Mouse (Mus musculus): ENCODE measurements around the gene Txnrd3. TPM values are rescaled to one million over a fixed set of nuclear protein-coding genes. Genes with fewer than 3 reads are reported as not detected.
A peak's percentile ranks its signal among the peaks of the same experiment; 100 is the strongest.

Txnrd3 gene
- polyA plus RNA-seq, 1 experiment = 199 TPM

DNA sequence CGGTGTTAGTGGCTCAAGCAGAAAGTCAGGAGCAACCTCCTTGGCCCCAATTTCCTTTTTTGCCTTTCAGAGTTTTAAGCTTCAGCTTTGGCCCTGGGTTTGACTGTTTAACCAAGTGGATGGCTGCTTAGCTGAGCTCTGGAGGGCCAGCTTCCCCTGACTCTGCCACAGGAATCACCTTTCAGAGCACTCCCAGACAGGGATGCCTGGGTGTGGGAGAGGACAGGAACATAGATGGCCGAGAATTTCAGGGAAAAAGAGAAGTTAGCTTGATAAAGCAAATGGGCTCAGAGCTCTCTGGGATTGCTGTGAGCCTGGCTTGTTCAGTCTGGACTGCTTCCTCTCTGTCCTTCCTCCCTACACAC lies 29.7 kb upstream of the Txnrd3 start:
- TF ChIP-seq CTCF (IDR thresholded peaks at IDR 0.05; ENCODE audit: control insufficient read depth, insufficient read depth, insufficient replicate concordance, low read depth, low read length) (no peak), POLR2A (IDR thresholded peaks at IDR 0.05; ENCODE audit: control insufficient read depth, low read depth, low read length) (no peak)
- Histone ChIP-seq H3K27ac (ENCODE audit: control insufficient read depth, insufficient read depth, low read depth, low read length) (no peak overlapping the region), H3K27me3 (ENCODE audit: control insufficient read depth, insufficient read depth, low read length) (no peaks in the 10 kb centered on the region), H3K36me3 (ENCODE audit: control insufficient read depth, insufficient read depth, low read length) (no peaks in the 10 kb centered on the region), H3K4me1 (ENCODE audit: control insufficient read depth, insufficient read depth, low read length) (no peaks in the 10 kb centered on the region), H3K4me3 (ENCODE audit: control insufficient read depth, low read depth, low read length) (no peak overlapping the region)

DNA sequence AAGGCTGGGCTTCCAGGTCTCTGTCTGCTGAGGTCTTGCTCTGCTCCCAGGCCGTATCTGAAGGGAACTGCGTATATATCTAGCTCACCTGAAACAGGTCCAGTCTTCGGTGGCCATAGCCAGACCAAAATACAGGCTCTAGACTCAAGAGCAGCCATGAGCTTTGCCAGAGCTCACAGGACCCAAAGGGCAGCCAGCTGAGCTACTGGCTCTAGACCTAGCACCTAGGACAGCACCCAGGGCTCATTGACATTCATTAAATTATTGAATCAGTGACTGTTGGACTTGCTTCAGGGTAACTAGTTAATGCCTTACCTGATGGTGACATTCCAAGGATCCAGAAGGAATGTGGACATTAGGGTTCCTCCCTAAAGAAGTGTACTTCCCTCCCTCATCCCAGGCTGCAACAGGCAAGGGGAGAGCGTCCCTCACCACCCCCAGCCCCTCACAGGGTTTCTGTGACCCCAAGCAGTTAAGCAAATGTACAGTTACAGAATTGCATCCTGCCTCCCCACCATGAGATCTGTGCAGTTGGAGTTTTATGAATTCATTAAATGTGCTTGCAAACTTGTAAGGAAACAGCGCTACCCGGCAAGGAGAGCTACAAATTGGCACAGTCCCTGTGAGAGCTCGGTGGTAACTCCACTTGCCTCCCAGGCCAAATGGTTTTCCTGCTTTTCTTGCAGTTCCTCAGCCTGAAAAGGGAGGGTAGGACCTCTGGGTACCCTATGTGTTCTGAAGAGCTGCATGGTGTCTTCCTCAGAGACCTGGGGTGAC lies 29.0 kb upstream of the Txnrd3 start:
- Histone ChIP-seq H3K27ac (ENCODE audit: control insufficient read depth, insufficient read depth, low read depth, low read length) (no peak overlapping the region), H3K4me1 (ENCODE audit: control insufficient read depth, insufficient read depth, low read length) (no peaks in the 10 kb centered on the region), H3K4me3 (ENCODE audit: control insufficient read depth, low read depth, low read length) (no peak overlapping the region), H3K36me3 (ENCODE audit: control insufficient read depth, insufficient read depth, low read length) (no peaks in the 10 kb centered on the region), H3K27me3 (ENCODE audit: control insufficient read depth, insufficient read depth, low read length) (no peaks in the 10 kb centered on the region)
- no peak for TF ChIP-seq CTCF (IDR thresholded peaks at IDR 0.05; ENCODE audit: control insufficient read depth, insufficient read depth, insufficient replicate concordance, low read depth, low read length)
- TF ChIP-seq POLR2A (IDR thresholded peaks at IDR 0.05; ENCODE audit: control insufficient read depth, low read depth, low read length) = no peak

DNA sequence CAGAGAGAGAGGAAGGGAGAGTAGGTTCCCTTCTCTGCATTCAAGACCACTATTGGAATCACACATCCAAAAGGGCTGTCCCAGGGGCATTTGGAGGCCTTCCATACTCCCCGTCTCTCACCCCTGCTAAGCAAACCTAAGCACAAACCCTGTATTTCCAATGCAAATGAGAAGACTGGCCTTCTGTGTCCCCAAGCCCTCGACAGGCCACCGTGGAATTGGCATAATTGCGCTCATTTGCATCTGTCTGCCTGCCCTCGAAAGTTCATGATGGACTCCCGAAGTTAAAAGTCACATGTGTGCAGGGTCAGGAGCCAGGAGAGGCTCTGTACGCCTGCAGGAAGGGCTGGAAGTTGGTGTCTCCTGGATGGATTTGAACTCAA lies 28.4 kb upstream of the Txnrd3 start:
- Histone ChIP-seq H3K36me3 (ENCODE audit: control insufficient read depth, insufficient read depth, low read length) (no peaks in the 10 kb centered on the region), H3K27ac (ENCODE audit: control insufficient read depth, insufficient read depth, low read depth, low read length) (no peak overlapping the region), H3K4me1 (ENCODE audit: control insufficient read depth, insufficient read depth, low read length) (no peaks in the 10 kb centered on the region), H3K4me3 (ENCODE audit: control insufficient read depth, low read depth, low read length) (no peak overlapping the region), H3K27me3 (ENCODE audit: control insufficient read depth, insufficient read depth, low read length) (no peaks in the 10 kb centered on the region)
- TF ChIP-seq CTCF (IDR thresholded peaks at IDR 0.05; ENCODE audit: control insufficient read depth, insufficient read depth, insufficient replicate concordance, low read depth, low read length) (no peak), POLR2A (IDR thresholded peaks at IDR 0.05; ENCODE audit: control insufficient read depth, low read depth, low read length) (no peak)

DNA sequence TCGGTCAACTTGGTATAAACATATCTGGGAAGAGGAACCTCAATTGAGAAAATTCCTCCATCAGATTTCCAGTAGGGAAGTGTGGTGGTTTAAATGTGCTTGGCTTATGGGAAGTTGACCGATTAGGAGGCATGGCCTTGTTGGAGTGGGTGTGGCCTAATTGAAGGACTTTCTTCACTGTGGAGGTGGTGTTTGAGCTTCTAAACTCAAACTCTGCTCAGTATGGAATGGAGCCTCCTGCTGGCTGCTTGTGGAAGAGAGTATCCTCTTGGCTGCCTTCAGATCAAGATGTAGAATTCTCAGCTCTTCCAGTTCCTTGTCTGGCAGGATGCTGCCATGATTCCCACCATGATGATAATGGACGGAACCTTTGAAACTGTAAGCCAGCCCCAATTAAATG lies 21.1 kb upstream of the Txnrd3 start:
- H3K36me3 ChIP-seq (ENCODE audit: control insufficient read depth, insufficient read depth, low read length) = no peaks in the 10 kb centered on the region
- no peak for TF ChIP-seq CTCF (IDR thresholded peaks at IDR 0.05; ENCODE audit: control insufficient read depth, insufficient read depth, insufficient replicate concordance, low read depth, low read length)
- TF ChIP-seq POLR2A (IDR thresholded peaks at IDR 0.05; ENCODE audit: control insufficient read depth, low read depth, low read length) = no peak
- H3K4me1 ChIP-seq (ENCODE audit: control insufficient read depth, insufficient read depth, low read length) = no peaks in the 10 kb centered on the region
- no peak overlapping the region for H3K4me3 ChIP-seq (ENCODE audit: control insufficient read depth, low read depth, low read length)
- no peaks in the 10 kb centered on the region for H3K27me3 ChIP-seq (ENCODE audit: control insufficient read depth, insufficient read depth, low read length)
- no peak overlapping the region for H3K27ac ChIP-seq (ENCODE audit: control insufficient read depth, insufficient read depth, low read depth, low read length)

DNA sequence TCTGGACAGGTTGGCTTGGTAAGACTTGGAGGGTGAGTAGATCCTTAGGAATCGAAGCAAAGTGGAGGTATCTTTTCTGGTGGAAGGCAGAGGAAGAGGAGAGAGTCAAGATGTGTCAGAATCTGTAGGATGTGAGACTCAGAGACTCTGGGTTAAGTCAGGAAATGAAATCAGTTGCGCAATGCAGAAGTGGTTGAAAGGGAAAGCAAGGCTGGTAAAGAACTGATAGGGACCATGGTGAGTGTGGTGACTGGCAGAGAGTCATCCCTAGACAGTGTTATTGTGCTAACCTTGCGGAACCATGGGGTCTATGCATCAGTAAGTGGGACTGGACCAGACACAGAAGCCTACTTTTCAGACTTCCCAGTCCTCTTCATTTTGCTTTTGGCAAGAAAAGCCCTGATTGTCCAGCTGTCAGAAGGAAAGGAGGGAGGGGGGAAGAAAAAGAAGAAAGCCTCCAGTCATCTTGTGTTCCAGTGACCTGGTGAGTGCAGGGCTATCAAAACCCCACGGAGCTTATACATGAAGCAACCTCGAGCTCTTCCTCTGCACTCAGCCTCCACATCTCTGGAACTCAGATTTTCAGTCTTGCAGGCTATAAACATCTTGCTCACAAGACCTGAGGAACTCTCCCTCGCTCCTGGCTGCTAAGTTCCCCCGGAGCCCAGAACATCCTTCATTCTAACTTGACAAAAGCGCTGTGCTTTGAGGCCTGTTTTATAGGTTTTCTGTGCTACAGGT lies 15.6 kb upstream of the Txnrd3 start:
- H3K4me1 ChIP-seq (ENCODE audit: control insufficient read depth, insufficient read depth, low read length) = no peaks in the 10 kb centered on the region
- H3K27ac ChIP-seq (ENCODE audit: control insufficient read depth, insufficient read depth, low read depth, low read length) = no peak overlapping the region
- H3K4me3 ChIP-seq (ENCODE audit: control insufficient read depth, low read depth, low read length) = no peak overlapping the region
- TF ChIP-seq POLR2A (IDR thresholded peaks at IDR 0.05; ENCODE audit: control insufficient read depth, low read depth, low read length) = no peak
- no peaks in the 10 kb centered on the region for H3K27me3 ChIP-seq (ENCODE audit: control insufficient read depth, insufficient read depth, low read length)
- H3K36me3 ChIP-seq (ENCODE audit: control insufficient read depth, insufficient read depth, low read length) = no peaks in the 10 kb centered on the region

DNA sequence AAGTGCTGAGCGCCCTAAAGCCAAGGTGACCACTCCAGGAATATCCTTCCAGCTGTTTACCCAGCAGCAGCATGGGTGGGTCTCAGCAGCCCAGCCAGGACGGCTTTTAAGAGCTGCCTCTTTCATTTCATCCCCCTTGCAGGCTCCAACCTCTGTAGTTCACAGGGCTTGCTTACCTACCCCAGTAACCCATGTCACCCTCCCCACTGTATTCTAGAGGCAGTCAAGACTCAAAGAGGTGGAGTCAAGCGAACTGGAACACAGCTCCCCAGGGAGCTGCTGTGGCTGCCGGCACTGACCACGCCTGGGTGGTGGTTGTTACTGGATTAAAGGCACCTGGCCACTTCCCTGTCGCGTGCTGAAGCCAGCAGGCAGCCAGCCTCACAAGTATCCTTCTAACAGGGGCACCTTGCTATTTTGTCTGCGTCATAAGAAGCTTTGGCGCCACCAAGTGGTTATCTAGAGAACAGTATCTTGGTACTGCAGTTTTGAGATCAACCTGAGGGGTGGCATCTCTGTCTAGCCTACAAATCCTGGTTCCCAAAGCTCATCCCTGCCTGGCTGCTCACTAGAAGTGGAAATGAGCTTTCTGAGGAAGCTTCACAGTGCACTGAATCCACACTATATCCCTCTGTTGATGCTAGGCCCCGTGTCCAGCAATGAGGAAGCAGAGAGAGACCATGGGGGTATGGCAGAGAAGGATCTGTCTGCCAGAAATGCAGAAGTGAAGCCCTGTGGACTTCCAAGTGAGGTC lies 11.8 kb upstream of the Txnrd3 start:
- no peaks in the 10 kb centered on the region for H3K4me1 ChIP-seq (ENCODE audit: control insufficient read depth, insufficient read depth, low read length)
- H3K27ac ChIP-seq (ENCODE audit: control insufficient read depth, insufficient read depth, low read depth, low read length) = no peak overlapping the region
- no peaks in the 10 kb centered on the region for H3K36me3 ChIP-seq (ENCODE audit: control insufficient read depth, insufficient read depth, low read length)
- no peak overlapping the region for H3K4me3 ChIP-seq (ENCODE audit: control insufficient read depth, low read depth, low read length)
- peak; percentile 51; the same call in 1 of the 2 replicates for TF ChIP-seq CTCF (IDR thresholded peaks at IDR 0.05; ENCODE audit: control insufficient read depth, insufficient read depth, insufficient replicate concordance, low read depth, low read length)
- no peak for TF ChIP-seq POLR2A (IDR thresholded peaks at IDR 0.05; ENCODE audit: control insufficient read depth, low read depth, low read length)
- H3K27me3 ChIP-seq (ENCODE audit: control insufficient read depth, insufficient read depth, low read length) = no peaks in the 10 kb centered on the region

DNA sequence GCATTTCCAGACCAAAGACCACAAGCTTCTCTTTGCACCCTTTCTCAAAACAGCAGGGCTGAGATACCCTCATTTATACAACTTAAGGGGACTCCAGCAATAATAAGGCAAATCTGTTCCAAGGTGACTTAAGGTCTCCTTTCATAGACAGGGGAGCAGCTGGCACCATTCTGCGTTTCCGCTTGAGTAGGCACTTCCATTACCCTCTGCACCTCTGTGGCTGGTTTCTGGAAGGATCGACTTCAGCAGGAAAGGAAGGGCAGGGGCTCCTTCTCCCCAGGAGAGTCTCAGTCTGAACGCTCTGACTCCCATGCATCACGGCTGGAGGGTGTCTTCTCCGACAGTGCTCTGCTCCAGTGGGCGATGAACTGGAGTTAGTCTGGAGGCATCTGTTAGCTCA lies 10.7 kb upstream of the Txnrd3 start:
- Histone ChIP-seq H3K4me1 (ENCODE audit: control insufficient read depth, insufficient read depth, low read length) (no peaks in the 10 kb centered on the region), H3K4me3 (ENCODE audit: control insufficient read depth, low read depth, low read length) (no peak overlapping the region), H3K27ac (ENCODE audit: control insufficient read depth, insufficient read depth, low read depth, low read length) (no peak overlapping the region), H3K36me3 (ENCODE audit: control insufficient read depth, insufficient read depth, low read length) (no peaks in the 10 kb centered on the region), H3K27me3 (ENCODE audit: control insufficient read depth, insufficient read depth, low read length) (no peaks in the 10 kb centered on the region)
- TF ChIP-seq POLR2A (IDR thresholded peaks at IDR 0.05; ENCODE audit: control insufficient read depth, low read depth, low read length) (no peak), CTCF (IDR thresholded peaks at IDR 0.05; ENCODE audit: control insufficient read depth, insufficient read depth, insufficient replicate concordance, low read depth, low read length) (no peak)
